Mouse (Mus musculus) C2C12 (cell line): ENCODE measurements around the gene Sorcs2. TPM values are rescaled to one million over a fixed set of nuclear protein-coding genes. Genes with fewer than 3 reads are reported as not detected.
A peak's percentile ranks its signal among the peaks of the same experiment; 100 is the strongest.

Experiments used
- H3K27me3 ChIP-seq: one replicate; pipeline ENCODE4 v1.6.1; 2011; ENCODE audit not compliant: control insufficient read depth, insufficient read depth, insufficient read length
- H3K36me3 ChIP-seq: one replicate; pipeline ENCODE4 v1.6.1; 2011; ENCODE audit not compliant: control insufficient read depth, insufficient read depth
- H3K4me3 ChIP-seq: one replicate; pipeline ENCODE4 v1.5.1; 2011; ENCODE audit warnings: mild to moderate bottlenecking, control low read depth; ENCODE audit not compliant: poor library complexity, insufficient read depth, severe bottlenecking
- H3K79me2 ChIP-seq: one replicate; pipeline ENCODE4 v1.6.1; 2011; ENCODE audit not compliant: control insufficient read depth, insufficient read depth
- H3K79me3 ChIP-seq: one replicate; pipeline ENCODE4 v1.6.1; 2011; ENCODE audit warnings: low read depth, control low read depth
- H3ac ChIP-seq: one replicate; pipeline ENCODE3; 2011; ENCODE audit warnings: low read depth; ENCODE audit not compliant: control insufficient read depth, insufficient read length
- CEBPB ChIP-seq: IDR thresholded peaks from one replicate; pipeline ENCODE4 v1.6.1; 2011; ENCODE audit warnings: low read depth, mild to moderate bottlenecking, control low read depth, moderate library complexity
- CTCF ChIP-seq: IDR thresholded peaks from one replicate; pipeline ENCODE4 v1.5.1; 2011; ENCODE audit not compliant: control insufficient read depth, insufficient read depth, insufficient read length
- FOSL1 ChIP-seq: IDR thresholded peaks from one replicate; pipeline ENCODE4 v1.8.0; 2011; ENCODE audit warnings: mild to moderate bottlenecking, low read length; ENCODE audit not compliant: poor library complexity, insufficient read depth, severe bottlenecking
- MAX ChIP-seq: IDR thresholded peaks from one replicate; pipeline ENCODE4 v1.6.1; 2011; ENCODE audit warnings: mild to moderate bottlenecking, control low read depth
- MYOD1 ChIP-seq: IDR thresholded peaks from one replicate; pipeline ENCODE4 v1.6.1; 2011; ENCODE audit warnings: low read depth; ENCODE audit not compliant: control insufficient read depth, insufficient read length
- MYOG ChIP-seq: IDR thresholded peaks from one replicate; pipeline ENCODE4 v1.6.1; 2011; ENCODE audit not compliant: control insufficient read depth, insufficient read length; ENCODE audit errors: extremely low read depth
- USF1 ChIP-seq: IDR thresholded peaks from one replicate; pipeline ENCODE4 v1.6.1; 2011; ENCODE audit warnings: low read depth, mild to moderate bottlenecking, control low read depth, moderate library complexity
- polyA plus RNA-seq: library from polyadenylated mRNA; unstranded; fragments of >200 nt; fragmentation: generic; extraction: Trizol; gene quantifications from one replicate; pipeline ENCODE4 v1.2.1, GENCODE M21; 2012; ENCODE audit warnings: missing spikeins

The Sorcs2 gene
- polyA plus RNA-seq, 1 experiment: 67.7 TPM

GRCm38 (mm10) chr5:36039596-36039995 lies 358.3 kb downstream of the Sorcs2 start:
- no peaks in the 10 kb centered on the region for H3K79me2 ChIP-seq
- no peak for TF ChIP-seq CTCF
- TF ChIP-seq USF1: no peak
- no peak for TF ChIP-seq FOSL1
- no peak for TF ChIP-seq CEBPB
- TF ChIP-seq MAX: no peak
- no peak for TF ChIP-seq MYOG
- TF ChIP-seq MYOD1: no peak
- peaks cover 4% of the 10 kb centered on the region for H3K36me3 ChIP-seq
- H3ac ChIP-seq: no peak overlapping the region
- H3K27me3 ChIP-seq: no peaks in the 10 kb centered on the region
- no peak overlapping the region for H3K4me3 ChIP-seq
- H3K79me3 ChIP-seq: no peaks in the 10 kb centered on the region

GRCm38 (mm10) chr5:36033531-36034426 lies 364.2 kb downstream of the Sorcs2 start:
- TF ChIP-seq CTCF: peak; percentile 6
- TF ChIP-seq MAX: no peak
- no peak for TF ChIP-seq FOSL1
- no peak for TF ChIP-seq USF1
- TF ChIP-seq MYOD1: no peak
- no peak for TF ChIP-seq MYOG
- no peak for TF ChIP-seq CEBPB
- no peaks in the 10 kb centered on the region for H3K27me3 ChIP-seq
- H3K4me3 ChIP-seq: no peak overlapping the region
- H3K79me3 ChIP-seq: no peaks in the 10 kb centered on the region
- peaks cover 4% of the 10 kb centered on the region for H3K36me3 ChIP-seq
- H3ac ChIP-seq: no peak overlapping the region
- H3K79me2 ChIP-seq: no peaks in the 10 kb centered on the region

GRCm38 (mm10) chr5:36025076-36025475 lies 372.9 kb downstream of the Sorcs2 start:
- TF ChIP-seq FOSL1 (no peak), USF1 (no peak), MAX (no peak), CEBPB (no peak), MYOG (no peak), CTCF (no peak), MYOD1 (no peak)

GRCm38 (mm10) chr5:36024003-36024685 lies 373.8 kb downstream of the Sorcs2 start:
- no peak for TF ChIP-seq CEBPB
- TF ChIP-seq CTCF: no peak
- TF ChIP-seq USF1: no peak
- TF ChIP-seq MAX: no peak
- no peak for TF ChIP-seq MYOD1
- no peak for TF ChIP-seq FOSL1
- no peak for TF ChIP-seq MYOG
- Histone ChIP-seq H3ac (no peak overlapping the region), H3K79me2 (no peaks in the 10 kb centered on the region), H3K27me3 (no peaks in the 10 kb centered on the region), H3K79me3 (no peaks in the 10 kb centered on the region), H3K36me3 (no peaks in the 10 kb centered on the region), H3K4me3 (no peak overlapping the region)

More at GRCm38 (mm10) chr5:36025076-36025475, 372.9 kb downstream of the Sorcs2 start:
- no peak overlapping the region for H3ac ChIP-seq
- H3K27me3 ChIP-seq: no peaks in the 10 kb centered on the region
- H3K4me3 ChIP-seq: no peak overlapping the region
- H3K36me3 ChIP-seq: no peaks in the 10 kb centered on the region
- no peaks in the 10 kb centered on the region for H3K79me2 ChIP-seq
- H3K79me3 ChIP-seq: no peaks in the 10 kb centered on the region

- no peak for TF ChIP-seq MAX
- no peak for TF ChIP-seq FOSL1
- TF ChIP-seq USF1: no peak
- TF ChIP-seq MYOG: no peak
- TF ChIP-seq MYOD1: no peak
- TF ChIP-seq CTCF: no peak
- TF ChIP-seq CEBPB: no peak
- Histone ChIP-seq H3K4me3 (no peak overlapping the region), H3K36me3 (no peaks in the 10 kb centered on the region), H3K79me3 (no peaks in the 10 kb centered on the region), H3ac (no peak overlapping the region), H3K27me3 (no peaks in the 10 kb centered on the region), H3K79me2 (no peaks in the 10 kb centered on the region)
Observed at GRCm38 (mm10) chr5:36022361-36022760, 375.6 kb downstream of the Sorcs2 start.
